Mouse (Mus musculus): ENCODE results near the gene Tmem97.
A peak's percentile ranks its signal among the peaks of the same experiment; 100 is the strongest.
"Not testable (repeated sequence)": the region's sequence is repeated elsewhere in the genome, so short reads cannot be mapped to it uniquely, and the experiment has no call there.

The Tmem97 gene

DNA sequence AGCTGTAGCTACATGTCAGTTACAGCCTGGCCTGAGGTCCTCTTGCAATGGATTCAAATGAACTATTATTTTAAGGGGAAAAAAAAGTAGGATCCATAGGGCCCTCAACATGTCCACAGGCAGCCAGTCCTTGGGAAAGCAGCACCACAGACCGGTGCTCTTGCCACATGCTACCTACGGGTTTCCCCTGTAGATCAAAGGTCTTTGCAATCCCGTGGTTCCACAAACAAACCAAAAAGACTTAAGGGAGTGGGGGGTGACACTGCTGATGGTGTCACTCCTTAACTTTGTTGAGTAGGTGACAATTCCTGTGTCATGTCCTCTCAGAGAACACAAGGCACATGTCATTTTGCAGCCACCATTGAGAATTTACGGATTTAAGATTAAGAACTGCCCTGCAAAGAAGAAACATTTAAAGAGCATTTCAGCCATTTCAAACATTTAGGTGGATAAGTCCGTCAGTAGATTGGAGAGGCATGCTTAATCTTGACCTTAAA lies 1.0 kb downstream of the Tmem97 start:
- DNase-seq (ENCODE audit: low spot score in 2 of 2) = no peak

DNA sequence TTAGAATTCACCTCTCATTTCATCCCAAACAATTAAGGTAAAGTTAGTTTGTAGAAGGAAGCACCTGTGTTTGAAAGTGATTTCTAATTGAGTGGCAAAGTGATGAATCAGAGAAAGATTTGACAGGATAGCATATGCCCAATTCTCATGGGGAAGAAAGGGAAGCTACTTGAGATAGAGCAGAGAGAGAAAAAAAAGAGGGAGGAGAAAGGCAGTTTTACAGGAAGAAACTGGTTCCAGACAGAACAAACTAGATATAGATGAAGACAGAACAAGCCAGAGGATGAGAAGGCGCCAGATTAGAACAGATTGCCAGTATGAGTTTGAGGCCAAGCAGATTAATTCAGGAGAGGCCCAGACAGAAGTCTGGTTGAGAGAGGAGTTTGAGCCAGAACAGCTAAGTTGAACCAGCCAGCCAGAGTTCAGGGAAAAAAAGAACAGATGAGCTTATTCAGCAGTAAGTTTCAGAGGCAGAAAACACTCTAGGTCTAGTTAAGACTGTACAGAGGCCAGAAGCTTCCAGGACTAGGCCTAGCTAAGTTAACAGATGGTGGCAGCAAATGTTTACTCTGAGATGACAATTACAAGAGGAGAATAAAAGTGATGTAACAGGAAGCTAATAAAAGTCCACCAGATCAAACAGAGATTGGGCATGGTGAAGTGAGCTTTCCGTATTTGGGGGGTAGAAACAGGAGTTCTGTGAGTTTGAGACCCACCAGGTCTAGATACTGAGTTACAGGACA lies 2.7 kb downstream of the Tmem97 start:
- no peak for DNase-seq (ENCODE audit: low spot score in 2 of 2)

DNA sequence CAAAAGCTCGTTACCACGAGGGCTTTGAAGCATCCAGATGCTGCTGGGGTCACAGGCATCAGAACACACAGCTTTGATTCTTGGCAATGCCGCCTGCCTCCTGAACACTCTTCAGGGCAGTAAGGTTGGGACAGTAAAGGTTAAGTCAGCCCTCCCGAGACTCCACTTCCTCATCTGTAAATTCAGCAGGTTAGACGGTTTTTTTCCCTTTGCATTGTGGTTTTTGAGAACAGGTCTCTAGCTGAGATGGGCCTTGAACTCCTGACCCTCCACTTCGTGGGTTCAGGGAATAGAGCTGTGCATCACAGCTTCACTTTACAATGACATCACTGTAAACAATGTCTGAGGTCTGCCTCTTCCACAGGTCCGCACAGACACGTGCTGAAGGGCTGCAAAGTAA lies 5.4 kb downstream of the Tmem97 start:
- no peak for DNase-seq (ENCODE audit: low spot score in 2 of 2)

DNA sequence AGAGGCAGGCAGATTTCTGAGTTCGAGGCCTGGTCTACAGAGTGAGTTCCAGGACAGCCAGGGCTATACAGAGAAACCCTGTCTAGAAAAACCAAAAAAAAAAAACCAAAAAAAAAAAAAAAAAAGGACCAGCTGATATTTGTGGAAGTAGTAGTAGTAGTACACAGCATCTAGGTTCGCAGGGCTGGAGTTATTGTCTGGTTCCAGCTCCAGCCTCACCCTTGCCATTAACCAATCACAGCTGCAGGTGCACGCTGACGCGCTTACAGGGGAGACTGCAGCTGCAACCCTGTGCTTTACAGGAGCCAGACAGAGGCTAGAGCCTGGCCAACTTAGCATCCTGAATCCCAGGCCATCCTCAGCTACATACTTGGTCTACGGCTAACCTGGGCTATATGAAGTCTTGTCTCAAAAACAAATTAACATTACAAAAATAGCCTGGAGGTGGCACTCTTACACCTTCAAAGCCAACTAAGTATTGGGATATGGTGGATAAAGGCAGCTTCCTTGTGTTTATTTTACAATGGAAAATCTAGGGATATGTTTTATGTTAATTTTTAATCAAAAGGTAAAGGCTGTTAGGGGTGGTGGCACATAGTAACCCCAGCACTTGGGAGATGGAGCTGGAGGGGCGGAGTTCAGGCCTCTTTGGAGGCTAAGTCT lies 6.0 kb downstream of the Tmem97 start:
- no peak for DNase-seq (ENCODE audit: low spot score in 2 of 2)

DNA sequence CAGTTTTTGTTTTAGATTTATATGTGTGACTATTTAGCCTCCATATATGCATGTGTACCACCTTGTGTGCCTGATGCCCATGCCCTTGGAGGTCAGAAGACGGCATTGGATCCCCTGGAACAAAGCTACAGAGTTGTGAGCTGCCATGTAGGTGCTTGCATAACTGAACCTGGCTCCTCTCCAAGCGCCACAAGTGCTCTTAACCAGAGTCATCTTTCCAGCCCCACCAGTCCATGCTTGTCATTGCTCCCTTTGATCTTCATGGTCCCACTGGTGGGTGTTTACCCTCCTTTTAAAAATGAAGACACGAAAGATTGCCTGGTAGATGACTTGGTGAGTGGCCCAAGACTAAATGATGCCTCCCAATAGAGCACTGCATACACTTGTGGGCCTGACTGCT lies 10.2 kb downstream of the Tmem97 start:
- DNase-seq (ENCODE audit: low spot score in 2 of 2) = no peak

DNA sequence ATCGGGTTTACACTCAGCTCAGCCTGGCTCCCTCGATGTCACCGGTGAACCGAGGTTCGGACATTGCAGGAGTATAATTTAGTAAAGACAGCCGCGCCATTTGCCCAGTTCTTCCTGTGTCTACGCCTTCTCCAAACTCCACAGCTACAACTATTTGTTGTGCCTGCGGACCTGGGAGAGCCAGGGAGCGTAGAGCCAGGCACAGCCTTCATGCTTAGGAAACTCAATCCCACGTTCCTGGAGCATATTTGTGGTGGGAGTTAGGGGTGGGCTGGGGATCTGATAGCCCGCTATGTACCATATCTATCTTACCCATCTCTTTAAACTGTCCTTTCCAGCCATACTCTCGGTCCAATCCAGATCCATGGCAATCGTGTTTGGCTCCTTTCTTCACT lies 13.9 kb downstream of the Tmem97 start:
- no peak for DNase-seq (ENCODE audit: low spot score in 2 of 2)

DNA sequence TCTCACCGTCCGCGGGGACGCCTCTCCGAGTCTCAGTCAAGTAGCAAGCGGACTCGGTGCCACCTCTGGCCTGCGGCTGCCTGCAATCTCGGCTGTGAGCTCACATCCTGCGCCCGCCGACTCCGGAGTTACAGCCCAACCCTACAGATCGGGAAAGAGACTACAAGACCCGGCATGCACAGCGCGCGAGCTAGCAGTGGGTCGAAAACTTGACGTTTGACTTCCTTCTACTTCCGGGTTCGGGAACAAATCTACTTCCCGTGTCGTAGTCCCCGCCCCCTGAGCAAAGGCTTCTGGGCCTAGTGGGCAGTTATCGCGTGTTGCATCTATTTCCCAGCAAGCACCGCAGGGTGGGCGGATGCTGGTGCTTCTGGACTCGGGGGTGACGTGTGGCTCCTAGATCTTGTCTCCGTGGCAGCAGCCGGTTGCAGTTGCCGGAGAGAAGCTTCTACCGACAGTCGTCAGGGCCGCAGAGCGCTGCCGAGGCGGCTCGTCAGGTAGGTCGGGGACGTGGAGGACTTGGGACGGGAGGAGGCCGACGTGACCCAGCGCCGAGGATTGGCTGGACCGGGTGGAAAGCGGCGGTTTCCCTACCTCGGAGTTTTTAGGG lies 14.4 kb downstream of the Tmem97 start, which contains the start of the genes Tnfaip1 and Ift20:
Gene Tnfaip1, minus strand, starts transcription at position 253 of the 610 bp plus-strand sequence.
Gene Ift20, plus strand, starts transcription at position 282 of the 610 bp plus-strand sequence.
- peak; percentile 96 to 98 for DNase-seq (ENCODE audit: low spot score in 2 of 2)

DNA sequence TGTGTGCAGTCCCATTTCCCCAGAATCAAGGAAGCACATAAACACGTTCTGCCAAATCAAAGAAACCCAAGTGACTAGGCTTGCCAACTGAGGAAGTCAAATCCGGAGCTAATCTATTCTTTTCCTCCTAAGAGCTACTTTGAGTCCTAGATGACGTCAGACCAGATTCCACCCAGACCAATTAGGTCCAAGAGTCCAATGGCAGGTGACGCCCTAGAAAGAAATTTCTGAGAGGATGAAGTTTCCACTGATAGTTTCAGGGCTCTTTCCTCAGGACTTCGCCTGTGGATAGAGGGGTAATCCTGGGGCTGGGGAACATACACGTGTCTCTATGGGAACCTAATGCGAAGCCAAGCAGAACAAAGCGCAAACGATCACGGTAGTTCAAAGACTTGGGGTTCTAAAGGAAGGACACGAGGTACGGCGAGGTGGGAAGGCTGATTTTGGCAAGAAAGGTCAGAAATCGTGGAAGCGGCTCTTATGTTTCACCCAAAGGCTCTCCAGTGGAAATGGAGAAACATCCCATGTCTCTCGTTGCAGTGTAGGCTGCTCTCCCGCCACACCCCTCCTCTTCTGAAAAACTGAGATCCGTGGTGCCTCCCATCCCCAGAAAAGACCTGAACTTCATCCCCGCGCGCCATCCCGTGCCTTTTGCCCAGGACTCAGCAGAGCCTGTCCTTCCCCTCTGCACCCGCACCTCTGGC lies 15.0 kb downstream of the Tmem97 start:
- DNase-seq (ENCODE audit: low spot score in 2 of 2) = no peak

DNA sequence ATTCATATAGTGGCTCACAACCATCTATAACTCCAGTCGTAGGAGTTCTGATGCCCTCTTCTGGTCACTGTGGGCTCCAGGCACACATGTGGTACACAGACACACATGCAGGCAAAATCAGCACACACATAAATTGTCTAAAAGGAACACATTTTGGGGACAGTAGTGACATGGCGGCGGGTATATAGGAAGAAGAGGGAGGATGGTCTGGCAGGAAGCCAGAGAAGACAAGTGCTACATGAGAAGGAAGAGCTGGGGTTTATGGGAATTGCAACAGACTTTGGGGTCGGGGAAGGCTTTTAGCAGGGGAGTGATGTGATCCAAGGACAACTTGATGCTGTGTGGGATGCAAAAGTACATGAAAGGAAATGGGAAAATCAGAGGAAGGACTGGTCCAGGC lies 16.1 kb downstream of the Tmem97 start:
- no peak for DNase-seq (ENCODE audit: low spot score in 2 of 2)

DNA sequence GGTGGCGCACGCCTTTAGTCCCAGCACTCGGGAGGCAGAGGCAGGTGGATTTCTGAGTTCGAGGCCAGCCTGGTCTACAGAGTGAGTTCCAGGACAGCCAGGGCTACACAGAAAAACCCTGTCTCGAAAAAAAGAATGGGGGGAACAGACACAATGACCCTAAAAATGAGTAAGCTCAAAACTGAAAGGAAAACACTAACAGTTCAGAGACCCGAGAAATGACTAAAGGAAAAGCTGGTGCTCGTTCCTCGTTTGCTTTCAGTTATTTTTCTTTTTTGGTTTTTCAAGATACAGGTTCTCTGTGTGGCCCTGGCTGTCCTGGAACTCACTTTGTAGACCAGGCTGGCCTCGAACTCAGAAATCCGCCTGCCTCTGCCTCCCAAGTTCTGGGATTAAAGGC lies 19.1 kb downstream of the Tmem97 start:
- DNase-seq (ENCODE audit: low spot score in 2 of 2) = not testable (repeated sequence)

DNA sequence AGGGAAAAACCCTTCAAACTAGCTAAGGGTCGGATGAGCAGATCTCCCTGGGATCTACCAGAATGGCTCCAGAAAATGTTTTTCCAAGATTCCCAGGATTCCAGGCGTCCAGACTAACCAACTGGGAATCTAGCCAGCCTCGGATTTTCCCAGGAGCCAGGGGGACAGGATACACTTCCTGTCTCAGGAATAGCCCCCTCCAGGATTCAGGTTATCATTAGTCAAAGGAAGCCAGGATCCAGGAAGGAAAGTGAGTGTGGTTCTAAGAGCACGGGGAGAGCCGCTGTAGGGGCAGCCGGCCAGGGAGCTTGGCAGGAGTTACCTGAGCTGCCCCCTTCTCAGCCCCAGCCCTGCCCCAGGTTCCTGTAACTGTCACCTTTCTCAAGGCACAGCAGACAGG lies 19.5 kb downstream of the Tmem97 start:
- no peak for DNase-seq (ENCODE audit: low spot score in 2 of 2)

DNA sequence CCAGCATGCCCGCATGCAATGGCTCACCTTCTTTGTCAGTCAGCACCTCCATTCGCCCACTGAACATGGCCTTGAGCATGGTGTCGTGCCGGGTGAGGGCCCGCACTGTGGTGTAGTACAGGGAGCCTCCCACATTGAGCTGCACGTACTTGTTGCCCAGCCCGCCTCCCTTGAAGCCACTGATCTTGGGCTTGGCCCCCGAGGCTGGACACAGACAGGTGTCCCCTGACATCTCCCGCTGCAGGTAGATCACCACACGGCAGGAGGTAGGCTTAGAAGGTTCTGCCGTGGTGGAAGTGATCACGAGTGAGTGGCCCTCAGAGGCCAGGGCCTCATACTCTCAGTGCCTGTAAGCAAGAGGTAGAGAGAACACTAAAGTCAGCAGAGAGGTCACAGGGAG lies 20.6 kb downstream of the Tmem97 start:
- DNase-seq (ENCODE audit: low spot score in 2 of 2) = no peak

DNA sequence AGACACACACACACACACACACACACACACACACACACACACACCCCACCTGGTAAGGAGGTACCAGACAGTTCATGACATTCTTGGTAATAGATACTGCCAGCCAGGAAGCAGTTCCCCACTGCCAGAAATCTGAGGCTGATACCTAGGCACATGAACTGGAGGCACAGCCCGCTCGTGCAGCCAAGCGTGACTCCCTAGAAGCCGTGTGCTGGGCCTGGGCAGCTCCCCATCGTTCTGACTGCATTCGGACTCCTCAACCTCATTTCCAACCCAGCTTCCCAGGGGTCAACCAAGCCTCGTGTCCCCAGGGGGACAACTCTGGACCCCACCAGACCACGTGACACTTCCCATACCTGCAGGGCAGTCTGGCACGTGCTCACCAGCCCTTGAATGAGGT lies 21.9 kb downstream of the Tmem97 start:
- DNase-seq (ENCODE audit: low spot score in 2 of 2) = no peak

DNA sequence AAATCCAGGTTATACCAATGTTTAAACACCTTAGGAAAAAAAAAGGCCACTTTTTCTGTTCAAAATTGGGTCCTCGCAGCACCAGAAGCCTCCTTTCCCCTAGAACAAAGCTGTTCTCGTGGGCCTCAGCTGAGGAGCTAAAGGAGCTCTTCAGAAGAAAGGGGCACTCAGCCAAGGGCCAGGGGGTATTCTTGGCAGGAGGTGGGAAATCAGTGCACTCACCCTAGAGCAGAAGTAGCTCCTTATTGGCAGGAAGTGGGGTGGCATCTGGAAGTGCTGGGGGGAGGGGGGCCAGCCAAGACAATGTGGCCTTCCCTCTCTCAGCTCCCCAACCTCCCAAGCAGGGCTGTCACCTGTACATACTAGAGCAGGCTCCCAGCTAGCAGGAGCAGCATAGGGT lies 25.7 kb downstream of the Tmem97 start:
- no peak for DNase-seq (ENCODE audit: low spot score in 2 of 2)

DNA sequence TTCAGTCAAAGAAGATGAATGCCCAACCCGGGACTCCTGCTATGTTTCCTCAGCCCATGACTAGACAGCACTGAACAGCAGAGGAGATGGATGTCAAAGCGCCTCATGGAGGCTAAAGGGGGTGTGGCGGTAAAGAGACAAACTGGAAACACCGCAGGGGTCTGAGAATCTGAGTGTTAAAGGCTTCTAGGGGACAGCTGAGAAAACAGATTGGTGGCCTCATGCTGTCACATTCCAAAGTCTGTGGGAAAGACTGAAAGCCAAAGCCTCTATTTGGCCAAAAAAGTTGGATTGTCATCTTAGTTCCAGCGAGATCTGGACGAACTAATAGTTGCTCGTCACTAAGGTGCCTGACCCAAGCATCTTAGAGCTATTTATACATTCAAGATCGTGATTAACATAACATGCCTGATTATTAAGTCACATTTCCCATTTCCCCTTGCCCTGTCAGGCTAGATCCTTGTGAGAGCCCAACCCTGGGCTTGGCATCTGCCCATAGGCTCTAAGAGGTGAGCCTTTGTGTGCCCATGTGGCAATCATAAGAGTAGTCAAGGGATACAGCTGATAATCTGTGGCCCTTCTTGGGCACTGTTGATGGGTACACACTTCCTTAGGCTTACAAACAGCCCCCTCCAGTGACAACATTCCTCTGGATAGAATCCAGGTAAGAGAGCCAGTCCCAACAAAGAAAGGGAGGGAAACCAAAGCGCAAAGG lies 27.2 kb downstream of the Tmem97 start:
- DNase-seq (ENCODE audit: low spot score in 2 of 2) = no peak

DNA sequence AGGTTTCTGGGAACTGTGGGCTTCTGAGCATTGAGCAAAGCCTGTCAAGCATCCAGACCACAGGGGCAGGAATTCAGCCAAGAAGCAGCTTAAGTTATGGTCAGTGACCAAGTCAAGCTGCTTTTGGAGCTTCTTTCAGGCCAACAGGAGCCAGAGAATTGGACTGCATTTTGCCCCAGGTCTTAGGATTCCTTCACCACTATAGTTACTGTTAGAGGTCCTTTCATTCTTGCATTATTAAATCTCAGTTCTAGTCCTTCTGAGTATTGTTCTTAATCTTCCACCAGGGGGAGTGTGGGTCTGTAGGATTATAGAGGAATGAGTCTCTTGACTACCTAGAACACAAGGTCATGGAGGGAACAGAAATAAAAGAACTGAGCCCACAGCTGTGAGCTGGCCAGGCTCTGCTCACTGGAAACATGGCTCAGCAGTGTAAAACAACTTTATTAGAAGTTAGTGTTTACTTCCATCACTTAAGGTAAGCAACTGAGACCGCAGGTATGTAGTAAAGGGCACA lies 28.0 kb downstream of the Tmem97 start:
- no peak for DNase-seq (ENCODE audit: low spot score in 2 of 2)

DNA sequence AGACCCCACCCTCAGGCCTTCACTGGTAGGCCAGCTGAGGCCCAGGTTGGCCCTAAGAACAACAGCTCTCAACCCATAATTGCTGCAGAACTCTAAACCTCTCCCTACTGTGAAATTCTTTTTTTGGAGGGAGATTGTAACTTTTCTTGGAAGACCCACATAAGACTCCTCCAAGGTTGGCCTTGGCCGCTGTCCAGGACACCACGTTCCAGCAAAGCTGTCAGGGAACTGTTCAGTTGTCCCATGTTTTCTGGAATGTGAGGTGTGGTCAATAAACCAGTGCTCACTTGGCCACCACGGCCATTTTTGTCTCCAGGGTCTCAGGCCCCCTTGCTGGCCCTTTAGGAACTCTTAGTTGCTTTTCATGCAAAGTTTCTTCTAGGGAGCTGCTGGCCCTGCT lies 28.7 kb downstream of the Tmem97 start:
- no peak for DNase-seq (ENCODE audit: low spot score in 2 of 2)

DNA sequence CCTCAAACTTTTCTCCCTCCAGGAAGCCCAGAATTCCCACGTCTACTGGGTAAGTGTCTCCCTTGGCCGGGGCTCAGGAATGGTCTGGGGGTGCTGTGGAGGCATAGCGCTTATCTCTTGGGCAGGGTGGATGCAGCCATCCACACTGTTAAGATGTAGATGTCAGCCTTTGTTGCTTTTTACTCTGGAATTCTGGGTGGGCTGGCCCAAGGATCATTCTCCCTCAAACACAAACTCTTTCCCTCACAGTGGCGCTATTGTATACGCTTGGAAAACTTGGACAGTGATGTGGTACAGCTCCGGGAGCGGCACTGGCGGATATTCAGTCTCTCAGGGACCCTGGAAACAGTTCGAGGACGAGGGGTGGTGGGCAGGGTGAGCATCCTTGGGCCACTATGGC lies 31.6 kb downstream of the Tmem97 start:
- no peak for DNase-seq (ENCODE audit: low spot score in 2 of 2)

DNA sequence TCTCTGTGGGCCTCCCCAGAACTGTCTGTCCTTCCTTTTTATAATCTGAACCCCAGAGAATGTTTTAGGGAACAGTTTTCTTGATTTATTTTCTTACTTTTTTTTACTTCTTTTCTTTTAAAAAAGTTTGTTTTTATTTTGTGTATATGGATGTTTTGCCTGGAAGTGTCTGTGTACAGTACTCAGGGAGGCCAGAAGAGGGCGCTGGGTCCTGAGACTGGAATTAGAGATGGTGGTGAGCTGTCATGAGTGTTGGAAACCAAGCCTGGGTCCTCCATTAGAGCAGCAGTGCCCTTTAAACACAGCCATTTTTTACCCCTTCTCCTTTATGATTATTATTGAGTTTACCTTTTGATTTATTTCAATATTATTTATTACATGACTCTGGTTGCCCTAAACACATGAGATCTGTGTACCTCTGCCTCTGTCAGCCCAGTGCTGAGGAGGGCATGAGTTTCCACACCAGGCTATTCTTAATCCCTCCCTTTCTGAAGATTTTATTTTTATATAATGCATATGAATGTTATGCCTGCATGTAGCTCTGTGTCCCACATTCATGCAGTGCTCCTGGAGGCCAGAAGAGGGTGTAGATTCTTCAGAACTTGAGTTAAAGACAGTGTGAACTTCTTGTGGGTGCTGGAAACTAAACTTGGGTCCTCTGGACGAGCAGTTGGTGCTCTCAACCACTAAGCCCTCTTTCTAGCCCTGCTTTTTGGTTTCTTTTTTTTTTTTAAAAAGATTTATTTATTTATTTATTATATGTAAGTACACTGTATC lies 34.8 kb downstream of the Tmem97 start:
- DNase-seq (ENCODE audit: low spot score in 2 of 2) = no peak

DNA sequence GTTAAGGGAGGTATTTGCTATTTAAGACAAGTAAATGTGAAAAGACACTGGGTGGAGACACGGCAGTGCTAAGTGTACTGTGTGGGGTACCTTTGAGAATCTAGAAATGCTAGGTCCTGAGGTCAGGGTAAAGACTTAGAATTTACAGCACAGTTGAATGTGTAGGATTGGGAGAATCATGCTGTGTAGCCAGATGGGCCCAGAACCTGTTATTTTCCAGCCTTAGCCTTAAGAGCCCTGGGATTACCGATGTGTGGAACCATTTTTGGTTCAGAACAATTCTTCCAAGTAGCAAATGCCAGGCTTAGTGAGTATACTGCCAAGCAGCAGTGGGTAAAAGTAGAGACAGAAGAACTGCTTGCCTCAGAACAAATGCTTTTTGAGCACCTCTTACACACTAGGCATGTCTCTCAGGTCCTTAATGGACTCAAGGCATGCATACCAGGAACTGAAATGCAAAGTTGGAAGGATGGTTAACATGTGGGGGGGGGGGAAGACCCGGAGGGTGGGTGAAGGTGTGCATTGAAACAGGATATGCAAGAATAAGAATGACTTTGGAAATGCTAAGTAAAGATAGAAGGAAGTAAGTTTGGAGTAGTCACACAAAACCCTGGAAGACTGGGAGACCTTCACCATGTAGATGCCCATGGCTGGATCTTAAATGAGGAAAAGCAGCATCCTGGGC lies 37.3 kb downstream of the Tmem97 start:
- no peak for DNase-seq (ENCODE audit: low spot score in 2 of 2)
